Comparison of ENCODE assay signal across 8 mouse cellular contexts in genomic region chr12:108758273-108758672, GRCm38 (mm10). TPM values are rescaled to one million over a fixed set of nuclear protein-coding genes. Genes with fewer than 3 reads are reported as not detected.
DNase-seq lines count a peak whose midpoint lies in the region; ATAC-seq and TF ChIP-seq lines count a peak whose summit lies in the region.

No protein-coding gene starts in this region.

- no peak for TF ChIP-seq POLR2A in testis, adult 2 months (IDR thresholded peaks at IDR 0.05; ENCODE audit: control insufficient read depth, low read depth, low read length)

- H3K4me2 ChIP-seq in liver, embryonic 13.5 days = peak overlapping the region; percentile 82

- H3K27me3 ChIP-seq in heart, embryonic 10.5 days (ENCODE audit: insufficient read depth, poor library complexity, severe bottlenecking) = no peaks in the 10 kb centered on the region
- no peaks in the 10 kb centered on the region for H3K27me3 ChIP-seq in testis, adult 2 months (ENCODE audit: control insufficient read depth, insufficient read depth, low read length)
- H3K27me3 ChIP-seq in liver, embryonic 13.5 days = no peaks in the 10 kb centered on the region

- no peaks in the 10 kb centered on the region for H3K36me3 ChIP-seq in heart, embryonic 10.5 days
- no peaks in the 10 kb centered on the region for H3K36me3 ChIP-seq in testis, adult 2 months (ENCODE audit: control insufficient read depth, insufficient read depth, low read length)
- H3K36me3 ChIP-seq in liver, embryonic 13.5 days = no peaks in the 10 kb centered on the region

- H3K4me3 ChIP-seq in heart, embryonic 10.5 days = peak overlapping the region; percentile 71
- peak overlapping the region; percentile 10 for H3K4me3 ChIP-seq in testis, adult 2 months (ENCODE audit: control insufficient read depth, low read depth, low read length)
- peak overlapping the region; percentile 70; the same call in 1 of the 2 replicates for H3K4me3 ChIP-seq in liver, embryonic 13.5 days (replicated peaks)

- 75% methylated on average over 8 of the region's 8 CpGs for WGBS in heart, embryonic 10.5 days
- WGBS in liver, embryonic 13.5 days (ENCODE audit: insufficient replicate concordance) = 70% methylated on average over 8 of the region's 8 CpGs

- no peak overlapping the region for H3K9ac ChIP-seq in liver, embryonic 13.5 days

- no peaks in the 10 kb centered on the region for H3K9me3 ChIP-seq in heart, embryonic 10.5 days
- H3K9me3 ChIP-seq in liver, embryonic 13.5 days (replicated peaks) = no peaks in the 10 kb centered on the region

- ATAC-seq in liver, embryonic 13.5 days (ENCODE audit: low read depth) = no peak

- peaks cover 27% of the 10 kb centered on the region for H3K4me1 ChIP-seq in heart, embryonic 10.5 days
- H3K4me1 ChIP-seq in testis, adult 2 months (ENCODE audit: control insufficient read depth, insufficient read depth, low read length) = peaks cover 13% of the 10 kb centered on the region
- H3K4me1 ChIP-seq in liver, embryonic 13.5 days (replicated peaks) = peaks cover 46% of the 10 kb centered on the region

- TF ChIP-seq CTCF in testis, adult 2 months (IDR thresholded peaks at IDR 0.05; ENCODE audit: control insufficient read depth, insufficient read depth, insufficient replicate concordance, low read depth, low read length) = no peak

- 0 out of 2 replicates have a peak overlapping the region, but pooled peaks have one; percentile 36 for H3K27ac ChIP-seq in heart, embryonic 10.5 days
- H3K27ac ChIP-seq in testis, adult 2 months (ENCODE audit: control insufficient read depth, insufficient read depth, low read depth, low read length) = no peak overlapping the region
- no peak overlapping the region for H3K27ac ChIP-seq in liver, embryonic 13.5 days

- no peak for DNase-seq in heart, embryonic 10.5 days (ENCODE audit: low spot score)
- DNase-seq in heart, adult 8-10 months (ENCODE audit: low spot score) = no peak
- DNase-seq in testis, postnatal 14 days (ENCODE audit: low spot score) = no peak
- DNase-seq in liver, embryonic 13.5 days = no peak
- no peak for DNase-seq in ovary, postnatal 14 days (ENCODE audit: low spot score)
- no peak for DNase-seq in embryo, embryonic 10 days (ENCODE audit: low spot score)
- DNase-seq in spleen, adult 12 weeks (ENCODE audit: low spot score) = no peak

RNA-seq across cellular contexts. Expression of gene Yy1, which starts 34.5 kb away (rescaled TPM):
- 11.8 and 17.5 TPM in 2 replicates for polyA plus RNA-seq in heart, embryonic 10.5 days (2016; fragmentation: Nextera tagmentation; extraction: Ambion mirVana)
- 10 to 100 TPM; 24.8 to 34.8 (median 28.6) TPM for total RNA-seq in heart, adult 8-10 months (2022)
- polyA plus RNA-seq in testis, adult 2 months (2012; rRNA removed) = 6.9 and 7.8 TPM in 2 replicates
- polyA plus RNA-seq in liver, embryonic 13.5 days (2015; fragmentation: Nextera tagmentation; extraction: Ambion mirVana) = 7.7 and 10.6 TPM in 2 replicates

RNA-seq across cellular contexts. Expression of gene Degs2, which starts 56.2 kb away (rescaled TPM):
- polyA plus RNA-seq in heart, embryonic 10.5 days (2016; fragmentation: Nextera tagmentation; extraction: Ambion mirVana) = 0.39 and 0.94 TPM in 2 replicates
- total RNA-seq in heart, adult 8-10 months (2022) = under 1 TPM; 0.25 to 1.00 (median 0.56) TPM
- 0.33 and 0.41 TPM in 2 replicates for polyA plus RNA-seq in testis, adult 2 months (2012; rRNA removed)
- 0.12 and 0.16 TPM in 2 replicates for polyA plus RNA-seq in liver, embryonic 13.5 days (2015; fragmentation: Nextera tagmentation; extraction: Ambion mirVana)

Comparison
In these comparisons a context has a peak if more than half of its experiments do, and no peak if none do; other contexts are left out.
1. H3K4me3 ChIP-seq: peak in every context shown above with its lines; median percentile 71 in heart, embryonic 10.5 days; 70 in liver, embryonic 13.5 days; 10 in testis, adult 2 months.